Mouse (Mus musculus) limb, embryonic 14.5 days (tissue): Measurements from ENCODE around the gene Hoxa5. TPM values are rescaled to one million over a fixed set of nuclear protein-coding genes. Genes with fewer than 3 reads are reported as not detected.

ENCODE experiments used
- ATAC-seq: fragments of 200-750 bp; cut with Nextera tagmentation; 2 replicates; pipeline ENCODE4 v1.8.0; 2017; ENCODE audit warnings: low read depth, moderate number of reproducible peaks, moderate TSS enrichment; ENCODE audit not compliant: low FRiP score
- DNase-seq: peaks from one replicate; pipeline ENCODE4 v3.0.0-alpha.2; 2015; ENCODE audit warnings: low spot score
- H3K27ac ChIP-seq: fragments of 300-500 bp; sonication (generic); replicated peaks from 2 replicates; pipeline ENCODE4 v1.5.1; 2014; ENCODE audit warnings: low read depth, mild to moderate bottlenecking, low read length, moderate library complexity, mixed read lengths
- H3K27me3 ChIP-seq: fragments of 300-500 bp; sonication (generic); 2 replicates; pipeline ENCODE4 v1.6.1; 2014; ENCODE audit warnings: low read length, mixed read lengths; ENCODE audit not compliant: control insufficient read depth, insufficient read depth
- H3K36me3 ChIP-seq: fragments of 300-500 bp; sonication (generic); 2 replicates; pipeline ENCODE4 v1.6.1; 2014; ENCODE audit warnings: mild to moderate bottlenecking, low read length, moderate library complexity, mixed read lengths; ENCODE audit not compliant: control insufficient read depth, insufficient read depth
- H3K4me1 ChIP-seq: fragments of 300-500 bp; sonication (generic); 2 replicates; pipeline ENCODE4 v1.6.1; 2014; ENCODE audit warnings: antibody characterized with exemption, low read length, mixed read lengths; ENCODE audit not compliant: control insufficient read depth, insufficient read depth
- H3K4me2 ChIP-seq: fragments of 300-500 bp; sonication (generic); replicated peaks from 2 replicates; pipeline ENCODE4 v1.6.1; 2014; ENCODE audit warnings: low read depth, mild to moderate bottlenecking, low read length, moderate library complexity; ENCODE audit not compliant: severe bottlenecking
- H3K4me3 ChIP-seq: fragments of 300-500 bp; sonication (generic); replicated peaks from 2 replicates; pipeline ENCODE4 v1.5.1; 2014; ENCODE audit warnings: low read length
- H3K9ac ChIP-seq: fragments of 300-500 bp; sonication (generic); 2 replicates; pipeline ENCODE4 v1.6.1; 2014; ENCODE audit warnings: mild to moderate bottlenecking, low read depth, low read length, moderate library complexity; ENCODE audit not compliant: severe bottlenecking
- H3K9me3 ChIP-seq: fragments of 300-500 bp; sonication (generic); 2 replicates; pipeline ENCODE4 v1.6.1; 2016; ENCODE audit warnings: low read length; ENCODE audit not compliant: control insufficient read depth
- POLR2A ChIP-seq: fragments of 200-500 bp; IDR thresholded peaks from 2 replicates; pipeline ENCODE4 v1.8.0; 2012; ENCODE audit warnings: inconsistent platforms, mild to moderate bottlenecking, moderate library complexity, borderline replicate concordance; ENCODE audit not compliant: insufficient read depth, insufficient read length; ENCODE audit errors: extremely low read depth
- WGBS: fragments of 180-500 bp; shearing (Covaris S2); extraction: QIAGEN DNeasy Blood & Tissue Kit; methylation state at CpG from one replicate; pipeline ENCODE4 v1.1.7; 2014; 5-methylcytosine and 5-hydroxymethylcytosine counted together
- polyA plus RNA-seq, 2 experiments: library from polyadenylated mRNA; depleted of rRNA in 1 of 2; stranded (reverse) in 1 of 2; unstranded in 1 of 2; fragments of >200 nt; fragmentation: Nextera tagmentation in 1 of 2; extraction: Ambion mirVana in 1 of 2; gene quantifications; 2 replicates each; pipeline versions ENCODE4 v1.2.1 to v1.2.3; 2012 to 2014

The Hoxa5 gene
- polyA plus RNA-seq, 2 experiments: 3.4 to 11.0 TPM

DNA sequence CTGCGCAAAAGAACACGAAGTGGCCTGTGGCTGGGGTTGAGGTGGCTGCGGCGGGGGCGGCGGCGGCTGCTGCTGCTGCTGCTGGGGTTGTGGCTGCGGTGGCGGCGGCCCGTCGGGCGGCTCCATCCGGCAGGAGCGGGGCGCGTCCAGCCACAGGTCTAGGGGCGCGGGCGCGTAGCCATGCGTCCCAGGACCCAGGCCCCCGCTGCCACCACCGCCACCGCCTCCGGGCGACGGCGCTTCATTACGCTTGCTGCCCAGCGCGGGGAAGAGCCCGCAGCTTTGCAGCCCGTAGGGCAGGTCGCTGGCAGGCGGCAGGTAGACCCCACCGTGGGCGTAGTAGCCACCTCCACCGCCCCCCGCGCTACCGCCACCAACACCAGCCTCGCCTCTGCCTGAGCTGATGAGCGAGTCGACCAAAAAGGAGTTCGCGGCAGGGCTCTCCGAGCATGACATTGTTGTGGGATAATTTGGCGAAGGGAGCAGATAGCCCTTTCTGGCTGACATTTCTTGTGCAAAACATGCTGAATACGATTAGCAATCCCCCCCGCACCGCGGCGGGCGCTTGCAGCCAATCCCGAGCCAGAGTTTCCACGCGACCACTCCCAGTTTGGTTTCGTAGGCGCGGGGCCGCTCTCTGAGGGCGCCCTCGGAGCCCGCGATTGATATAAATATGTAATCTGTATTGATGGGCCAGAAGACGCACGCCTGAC lies 30.2 kb upstream of the Hoxa5 start:
- Histone ChIP-seq H3K9ac (peak overlapping the region; percentile 100), H3K4me2 (peak overlapping the region; percentile 96), H3K27ac (peak overlapping the region; percentile 99)

GRCm38 (mm10) chr6:52233546-52234427 lies 29.4 kb upstream of the Hoxa5 start:
- under 1% methylated on average over 50 of the region's 70 CpGs for WGBS
- Histone ChIP-seq H3K4me1 (peaks cover 18% of the 10 kb centered on the region), H3K4me3 (peak overlapping the region; percentile 90), H3K4me2 (peak overlapping the region; percentile 96), H3K9me3 (no peaks in the 10 kb centered on the region), H3K36me3 (peaks cover 56% of the 10 kb centered on the region), H3K27ac (peak overlapping the region; percentile 99), H3K9ac (peak overlapping the region; percentile 100), H3K27me3 (no peaks in the 10 kb centered on the region)
- ATAC-seq (peak; percentile 25; the same call in 1 of the 2 replicates), DNase-seq (no peak)
- TF ChIP-seq POLR2A: no peak

More for the DNA sequence above, 30.2 kb upstream of the Hoxa5 start:
- Histone ChIP-seq H3K4me3 (peak overlapping the region; percentile 90), H3K36me3 (peaks cover 48% of the 10 kb centered on the region), H3K9me3 (no peaks in the 10 kb centered on the region), H3K27me3 (no peaks in the 10 kb centered on the region), H3K4me1 (peaks cover 18% of the 10 kb centered on the region)
- ATAC-seq (peak; percentile 72), DNase-seq (peak; percentile 95)
- no peak for TF ChIP-seq POLR2A
- WGBS: 2% methylated on average over 41 of the region's 68 CpGs

GRCm38 (mm10) chr6:52232984-52233545 lies 28.7 kb upstream of the Hoxa5 start:
- no peaks in the 10 kb centered on the region for H3K9me3 ChIP-seq
- H3K4me2 ChIP-seq: peak overlapping the region; percentile 96
- no peak for TF ChIP-seq POLR2A
- ATAC-seq: no peak
- peak overlapping the region; percentile 100 for H3K9ac ChIP-seq
- peak; percentile 82 for DNase-seq
- H3K4me3 ChIP-seq: peak overlapping the region; percentile 90
- peaks cover 21% of the 10 kb centered on the region for H3K4me1 ChIP-seq
- H3K36me3 ChIP-seq: peaks cover 60% of the 10 kb centered on the region
- H3K27me3 ChIP-seq: no peaks in the 10 kb centered on the region
- peak overlapping the region; percentile 99 for H3K27ac ChIP-seq
- under 1% methylated on average over 23 of the region's 23 CpGs for WGBS

GRCm38 (mm10) chr6:52232568-52232965 lies 28.2 kb upstream of the Hoxa5 start:
- H3K27me3 ChIP-seq: no peaks in the 10 kb centered on the region
- peak overlapping the region; percentile 96 for H3K4me2 ChIP-seq
- TF ChIP-seq POLR2A: no peak
- peaks cover 60% of the 10 kb centered on the region for H3K36me3 ChIP-seq
- WGBS: under 1% methylated on average over 18 of the region's 18 CpGs
- peak overlapping the region; percentile 99 for H3K27ac ChIP-seq
- H3K9ac ChIP-seq: peak overlapping the region; percentile 100
- DNase-seq (peak; percentile 45), ATAC-seq (no peak)
- H3K4me1 ChIP-seq: peaks cover 23% of the 10 kb centered on the region
- H3K9me3 ChIP-seq: no peaks in the 10 kb centered on the region
- peak overlapping the region; percentile 90 for H3K4me3 ChIP-seq
